Mouse (Mus musculus) limb, embryonic 13.5 days (tissue): ENCODE data around the gene T. TPM values are rescaled to one million over a fixed set of nuclear protein-coding genes. Genes with fewer than 3 reads are reported as not detected.

Experiments used
- ATAC-seq: fragments of 200-750 bp; cut with Nextera tagmentation; 2 replicates; pipeline ENCODE4 v1.8.0; 2017; ENCODE audit warnings: low read depth, moderate number of reproducible peaks, moderate TSS enrichment; ENCODE audit not compliant: low FRiP score
- H3K27ac ChIP-seq: fragments of 300-500 bp; sonication (generic); 2 replicates; pipeline ENCODE4 v1.5.1; 2015; ENCODE audit warnings: inconsistent platforms, mild to moderate bottlenecking, moderate library complexity
- H3K27me3 ChIP-seq: fragments of 300-500 bp; sonication (generic); 2 replicates; pipeline ENCODE4 v1.6.1; 2015; ENCODE audit warnings: mild to moderate bottlenecking, inconsistent platforms
- H3K36me3 ChIP-seq: fragments of 300-500 bp; sonication (generic); 2 replicates; pipeline ENCODE4 v1.6.1; 2015; ENCODE audit warnings: inconsistent platforms, mild to moderate bottlenecking, moderate library complexity
- H3K4me1 ChIP-seq: fragments of 300-500 bp; sonication (generic); 2 replicates; pipeline ENCODE4 v1.6.1; 2015; ENCODE audit warnings: inconsistent platforms
- H3K4me2 ChIP-seq: fragments of 300-500 bp; sonication (generic); replicated peaks from 2 replicates; pipeline ENCODE4 v1.6.1; 2015; ENCODE audit warnings: inconsistent platforms, mild to moderate bottlenecking, moderate library complexity
- H3K4me3 ChIP-seq: fragments of 300-500 bp; sonication (generic); 2 replicates; pipeline ENCODE4 v1.5.1; 2015; ENCODE audit warnings: moderate library complexity, mild to moderate bottlenecking, inconsistent platforms
- H3K9ac ChIP-seq: fragments of 300-500 bp; sonication (generic); 2 replicates; pipeline ENCODE4 v1.6.1; 2015; ENCODE audit warnings: mild to moderate bottlenecking, inconsistent platforms
- H3K9me3 ChIP-seq: fragments of 300-500 bp; sonication (generic); 2 replicates; pipeline ENCODE4 v1.6.1; 2016; ENCODE audit warnings: inconsistent platforms
- WGBS: fragments of 180-500 bp; shearing (Covaris S2); methylation state at CpG from one replicate; pipeline ENCODE4 v1.1.7; 2015; 5-methylcytosine and 5-hydroxymethylcytosine counted together
- polyA plus RNA-seq: library from polyadenylated mRNA; unstranded; fragments of >200 nt; fragmentation: Nextera tagmentation; extraction: Ambion mirVana; gene quantifications from 2 replicates; pipeline ENCODE4 v1.2.1, GENCODE M21; 2015

Gene T
- polyA plus RNA-seq, 1 experiment from 2014 or later = 0.61 TPM

DNA sequence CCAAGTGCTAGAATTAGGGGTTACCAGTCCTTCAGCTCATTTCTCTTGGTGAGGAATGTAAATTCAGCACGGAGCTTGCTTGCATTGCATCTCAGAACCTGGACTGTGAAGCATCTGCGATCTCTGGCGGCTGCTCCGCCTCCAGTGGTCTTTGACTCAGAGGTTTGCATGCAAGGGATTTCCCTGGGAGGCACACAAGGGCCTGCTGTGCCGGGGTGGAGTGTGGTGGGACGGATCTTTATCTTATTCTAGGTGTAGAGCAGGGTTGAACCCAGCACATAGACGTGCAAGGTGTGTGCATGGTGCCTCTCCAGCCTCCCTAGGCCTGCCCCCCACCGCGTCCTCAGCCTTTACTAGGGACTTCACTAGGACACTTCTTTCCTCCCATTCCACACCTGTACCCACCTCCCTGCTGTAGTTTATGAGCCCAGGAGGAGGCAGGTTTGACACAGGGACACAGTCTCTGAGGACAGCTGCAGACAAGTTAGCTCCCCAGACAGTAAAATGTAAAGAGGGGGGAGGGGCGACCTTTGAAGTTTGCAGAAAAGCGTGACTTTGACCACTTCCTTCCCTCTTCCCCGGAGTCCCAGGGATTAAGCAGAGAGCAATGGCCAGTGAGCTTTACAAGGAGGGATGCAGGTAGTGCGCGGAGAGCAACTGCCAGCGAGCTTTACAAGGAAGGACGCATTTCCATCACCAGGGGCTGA is 25.5 kb upstream of the T start:
- 2% methylated on average over 16 of the region's 16 CpGs for WGBS
- H3K27me3 ChIP-seq = peaks cover 18% of the 10 kb centered on the region
- H3K9ac ChIP-seq = no peak overlapping the region
- H3K9me3 ChIP-seq = no peaks in the 10 kb centered on the region
- H3K4me3 ChIP-seq = no peak overlapping the region
- no peaks in the 10 kb centered on the region for H3K36me3 ChIP-seq
- peak overlapping the region; percentile 31 for H3K4me2 ChIP-seq
- no peak overlapping the region for H3K27ac ChIP-seq
- peak; percentile 34; the same call in 1 of the 2 replicates for ATAC-seq
- peaks cover 18% of the 10 kb centered on the region for H3K4me1 ChIP-seq

DNA sequence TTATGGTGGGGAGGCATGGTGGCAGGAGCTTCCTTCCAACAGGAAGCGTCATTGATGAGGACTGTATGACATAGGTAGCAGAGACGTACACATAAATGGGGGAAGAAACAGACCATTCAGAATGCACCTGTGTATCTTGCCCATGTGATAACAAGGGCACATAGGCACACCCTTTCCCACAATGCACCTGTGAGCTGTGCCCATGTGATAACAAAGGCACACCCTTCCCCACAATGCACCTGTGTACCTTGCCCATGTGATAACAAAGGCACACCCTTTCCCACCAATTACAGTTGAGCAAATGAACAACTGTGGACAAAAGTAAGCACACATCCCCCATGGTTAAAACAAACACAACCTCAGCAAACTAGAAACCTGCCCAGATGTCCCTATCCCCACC is 23.9 kb upstream of the T start:
- H3K4me3 ChIP-seq = no peak overlapping the region
- H3K27ac ChIP-seq = no peak overlapping the region
- no peak for ATAC-seq
- H3K9me3 ChIP-seq = no peaks in the 10 kb centered on the region
- WGBS = 86% methylated on average over 2 of the region's 2 CpGs
- no peaks in the 10 kb centered on the region for H3K36me3 ChIP-seq
- no peak overlapping the region for H3K9ac ChIP-seq
- H3K27me3 ChIP-seq = peaks cover 25% of the 10 kb centered on the region
- peaks cover 24% of the 10 kb centered on the region for H3K4me1 ChIP-seq
- H3K4me2 ChIP-seq = no peak overlapping the region

DNA sequence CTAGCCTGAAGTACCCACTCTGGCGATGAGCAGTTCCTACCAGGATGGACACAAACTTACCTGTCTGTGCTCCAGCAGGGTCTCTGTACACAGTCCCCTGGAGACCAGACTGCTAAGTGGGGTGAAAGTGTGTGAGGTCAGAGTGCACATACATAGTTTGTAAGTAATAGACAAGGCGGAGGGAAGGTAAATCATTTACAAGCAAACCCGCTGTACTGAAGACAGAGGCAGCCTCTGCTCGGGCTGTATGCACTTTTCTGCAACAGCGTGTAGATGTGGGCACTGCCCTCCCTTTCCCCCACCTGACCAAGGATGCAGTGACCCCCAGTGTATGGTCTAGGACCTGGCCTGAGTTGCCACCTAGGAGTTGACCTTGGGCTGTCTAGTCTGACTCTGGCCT is 20.6 kb upstream of the T start:
- Histone ChIP-seq H3K27ac (no peak overlapping the region), H3K36me3 (no peaks in the 10 kb centered on the region), H3K9me3 (no peaks in the 10 kb centered on the region), H3K27me3 (peaks cover 25% of the 10 kb centered on the region), H3K4me1 (peaks cover 13% of the 10 kb centered on the region), H3K9ac (no peak overlapping the region), H3K4me2 (no peak overlapping the region), H3K4me3 (no peak overlapping the region)
- ATAC-seq = no peak
- 57% methylated on average over 5 of the region's 5 CpGs for WGBS

DNA sequence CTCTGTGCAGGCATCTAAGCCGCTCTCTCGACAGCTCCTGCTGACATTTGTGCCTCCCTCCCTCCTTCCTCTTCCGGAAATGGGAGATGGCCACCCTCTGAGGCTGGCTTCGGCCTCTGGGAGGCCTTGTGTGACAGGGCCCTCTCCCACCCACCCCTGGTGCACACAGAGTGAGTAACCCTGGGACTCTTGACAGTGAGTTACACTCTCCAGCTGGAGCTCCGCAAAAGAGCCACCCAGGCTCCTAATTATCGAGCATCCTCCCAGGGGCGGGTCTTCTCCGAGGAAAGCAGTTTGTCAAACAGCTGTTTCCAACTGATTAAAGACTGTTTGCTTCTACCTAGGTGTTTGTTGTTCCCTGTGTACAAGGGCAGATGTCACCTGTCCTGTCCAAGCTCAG is 18.7 kb upstream of the T start:
- Histone ChIP-seq H3K27me3 (peaks cover 25% of the 10 kb centered on the region), H3K4me2 (no peak overlapping the region), H3K4me3 (no peak overlapping the region), H3K4me1 (0 out of 2 replicates have a peak, but pooled peaks cover 6% of the 10 kb centered on the region), H3K9ac (no peak overlapping the region), H3K9me3 (no peaks in the 10 kb centered on the region), H3K27ac (no peak overlapping the region), H3K36me3 (no peaks in the 10 kb centered on the region)
- 13% methylated on average over 8 of the region's 8 CpGs for WGBS
- peak; percentile 28; the same call in 1 of the 2 replicates for ATAC-seq

DNA sequence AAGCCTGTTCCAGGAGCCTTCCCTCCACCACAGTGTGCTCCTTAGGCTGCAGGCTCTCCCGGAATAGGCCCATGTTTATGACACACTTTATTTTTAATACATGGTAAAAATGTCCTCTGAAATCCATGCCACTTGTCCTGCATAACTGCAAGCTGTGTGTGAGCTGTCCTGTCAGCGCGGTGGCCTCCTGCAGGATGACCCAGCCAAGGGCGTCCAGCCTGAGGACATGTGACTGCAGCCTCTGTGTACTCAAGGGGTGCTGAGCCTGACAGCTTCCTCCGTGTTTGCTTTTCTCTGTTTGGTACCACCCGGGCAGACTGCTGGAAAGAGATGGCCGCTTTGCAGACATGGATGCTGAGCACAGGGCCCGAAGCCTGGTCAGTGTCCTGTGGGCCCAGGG is 17.4 kb upstream of the T start:
- WGBS = 75% methylated on average over 8 of the region's 8 CpGs
- no peak overlapping the region for H3K4me3 ChIP-seq

DNA sequence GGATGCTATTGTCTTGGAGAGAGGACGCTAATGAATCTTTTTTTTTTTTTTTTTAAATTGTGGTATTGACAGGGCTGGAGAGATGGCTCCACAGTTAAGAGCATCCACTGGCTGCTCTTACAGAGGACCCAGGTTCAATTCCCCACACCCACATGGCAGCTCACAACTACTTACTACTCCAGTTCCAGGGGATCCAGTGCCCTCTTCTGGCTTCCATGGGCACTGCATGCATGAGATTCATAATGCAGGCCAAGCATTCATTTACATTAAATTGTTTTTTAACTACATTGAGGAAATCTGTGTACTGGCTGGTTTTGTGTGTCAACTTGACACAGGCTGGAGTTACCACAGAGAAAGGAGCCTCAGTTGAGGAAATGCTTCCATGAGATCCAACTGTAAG is 13.5 kb upstream of the T start:
- Histone ChIP-seq H3K27ac (no peak overlapping the region), H3K4me1 (no peaks in the 10 kb centered on the region), H3K9ac (no peak overlapping the region), H3K27me3 (no peaks in the 10 kb centered on the region), H3K9me3 (no peaks in the 10 kb centered on the region), H3K36me3 (no peaks in the 10 kb centered on the region), H3K4me3 (no peak overlapping the region), H3K4me2 (no peak overlapping the region)
- 70% methylated on average over 1 of the region's 1 CpGs for WGBS
- no peak for ATAC-seq

More for the DNA sequence above, 17.4 kb upstream of the T start:
- Histone ChIP-seq H3K9ac (no peak overlapping the region), H3K4me2 (no peak overlapping the region), H3K4me1 (0 out of 2 replicates have a peak, but pooled peaks cover 6% of the 10 kb centered on the region), H3K27ac (no peak overlapping the region), H3K36me3 (no peaks in the 10 kb centered on the region), H3K27me3 (peaks cover 21% of the 10 kb centered on the region), H3K9me3 (no peaks in the 10 kb centered on the region)
- ATAC-seq = no peak

DNA sequence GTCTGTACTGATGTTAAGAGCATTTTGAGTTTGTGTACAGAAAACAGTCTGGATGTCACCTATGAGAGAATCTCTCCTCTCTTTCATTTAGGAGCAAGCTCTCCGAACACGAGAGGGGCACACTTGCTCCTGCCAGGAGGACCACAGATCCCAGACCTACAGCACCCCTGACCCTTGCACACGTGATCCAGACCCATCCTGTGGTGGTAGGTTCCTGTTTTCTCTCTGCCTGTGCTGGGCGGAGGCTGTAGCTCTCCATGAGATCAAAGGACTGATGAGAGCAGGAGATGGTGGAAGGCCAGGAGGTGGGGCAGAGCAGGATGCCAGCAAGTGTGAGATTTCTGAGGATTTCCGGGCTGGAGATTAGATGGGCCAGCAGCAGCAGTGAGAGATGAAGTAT is 12.7 kb upstream of the T start:
- no peak overlapping the region for H3K4me3 ChIP-seq
- 20% methylated on average over 5 of the region's 5 CpGs for WGBS
- H3K4me1 ChIP-seq = no peaks in the 10 kb centered on the region
- no peaks in the 10 kb centered on the region for H3K36me3 ChIP-seq
- H3K27ac ChIP-seq = no peak overlapping the region
- H3K27me3 ChIP-seq = no peaks in the 10 kb centered on the region
- H3K4me2 ChIP-seq = no peak overlapping the region
- H3K9ac ChIP-seq = no peak overlapping the region
- ATAC-seq = no peak
- H3K9me3 ChIP-seq = no peaks in the 10 kb centered on the region

DNA sequence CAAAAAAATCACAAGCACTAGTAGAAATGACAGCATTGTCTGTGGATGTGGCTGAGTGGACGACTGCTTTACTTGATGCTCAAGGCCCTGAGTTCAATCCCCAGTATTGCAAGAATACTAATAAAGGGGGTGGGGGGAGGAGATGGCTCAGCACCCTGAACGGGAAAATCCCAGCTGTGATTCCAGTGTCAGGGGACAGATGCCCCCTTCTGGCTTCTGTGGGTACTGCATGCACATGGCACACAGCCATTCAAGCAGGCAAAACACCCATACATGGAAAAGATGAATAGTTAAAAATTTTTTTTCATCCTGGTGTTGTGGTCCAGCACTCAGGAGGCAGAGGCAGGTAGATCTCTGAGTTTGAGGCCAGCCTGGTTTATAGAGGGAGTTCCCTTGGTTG is 10.9 kb upstream of the T start:
- Histone ChIP-seq H3K4me2 (no peak overlapping the region), H3K9me3 (no peaks in the 10 kb centered on the region), H3K27ac (no peak overlapping the region), H3K4me1 (no peaks in the 10 kb centered on the region), H3K27me3 (peaks cover 14% of the 10 kb centered on the region), H3K36me3 (no peaks in the 10 kb centered on the region), H3K4me3 (no peak overlapping the region), H3K9ac (no peak overlapping the region)
- 55% methylated on average over 2 of the region's 2 CpGs for WGBS
- no peak for ATAC-seq

DNA sequence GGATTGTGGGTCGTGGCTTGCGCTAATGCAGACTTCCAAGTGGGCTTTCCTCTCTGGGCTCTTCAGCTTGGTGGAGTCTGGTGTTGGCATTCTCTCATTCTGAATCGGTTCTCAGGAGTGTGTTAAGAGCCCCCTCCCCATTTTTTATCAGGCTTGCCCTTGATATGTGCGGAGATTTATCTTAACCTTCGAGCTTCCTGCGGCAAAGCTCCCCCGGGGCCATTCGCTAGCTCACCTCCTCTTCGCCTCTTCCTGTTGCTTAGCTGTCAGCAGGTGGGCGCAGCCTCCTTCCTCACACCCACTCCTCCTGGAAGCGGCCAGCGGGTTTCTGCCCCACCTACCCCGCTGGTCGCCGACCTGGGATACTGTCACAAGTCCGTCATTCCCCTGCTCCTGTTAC is 4.8 kb upstream of the T start:
- Histone ChIP-seq H3K4me3 (peak overlapping the region; percentile 3; the same call in 1 of the 2 replicates), H3K4me1 (peaks cover 25% of the 10 kb centered on the region), H3K9me3 (no peaks in the 10 kb centered on the region), H3K9ac (no peak overlapping the region), H3K27me3 (peaks cover 75% of the 10 kb centered on the region), H3K36me3 (no peaks in the 10 kb centered on the region), H3K4me2 (no peak overlapping the region), H3K27ac (no peak overlapping the region)
- under 1% methylated on average over 16 of the region's 16 CpGs for WGBS
- no peak for ATAC-seq

DNA sequence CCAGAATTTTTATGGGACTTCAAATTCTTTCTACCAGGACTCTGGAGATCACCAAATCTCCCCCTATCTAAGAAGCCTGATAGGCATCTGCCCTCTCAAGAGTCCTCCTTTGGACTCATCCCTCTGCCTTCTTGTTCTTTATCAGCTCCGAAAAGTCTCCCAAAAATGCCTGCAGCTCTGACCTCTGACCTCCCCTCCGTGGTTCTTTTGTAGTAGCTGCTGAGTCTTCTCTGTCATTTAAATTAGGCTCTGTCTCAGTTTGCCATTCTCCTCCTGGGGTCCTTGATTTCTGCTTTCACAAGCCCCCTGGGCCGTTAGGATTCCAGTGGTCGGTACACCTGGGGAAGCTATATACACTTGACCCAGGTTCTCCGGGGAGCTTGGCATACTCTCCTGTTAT is 4.3 kb upstream of the T start:
- Histone ChIP-seq H3K4me2 (no peak overlapping the region), H3K9ac (no peak overlapping the region), H3K36me3 (no peaks in the 10 kb centered on the region), H3K4me1 (peaks cover 30% of the 10 kb centered on the region), H3K4me3 (no peak overlapping the region), H3K27ac (no peak overlapping the region), H3K27me3 (peaks cover 80% of the 10 kb centered on the region), H3K9me3 (no peaks in the 10 kb centered on the region)
- WGBS = 3% methylated on average over 5 of the region's 5 CpGs
- no peak for ATAC-seq

DNA sequence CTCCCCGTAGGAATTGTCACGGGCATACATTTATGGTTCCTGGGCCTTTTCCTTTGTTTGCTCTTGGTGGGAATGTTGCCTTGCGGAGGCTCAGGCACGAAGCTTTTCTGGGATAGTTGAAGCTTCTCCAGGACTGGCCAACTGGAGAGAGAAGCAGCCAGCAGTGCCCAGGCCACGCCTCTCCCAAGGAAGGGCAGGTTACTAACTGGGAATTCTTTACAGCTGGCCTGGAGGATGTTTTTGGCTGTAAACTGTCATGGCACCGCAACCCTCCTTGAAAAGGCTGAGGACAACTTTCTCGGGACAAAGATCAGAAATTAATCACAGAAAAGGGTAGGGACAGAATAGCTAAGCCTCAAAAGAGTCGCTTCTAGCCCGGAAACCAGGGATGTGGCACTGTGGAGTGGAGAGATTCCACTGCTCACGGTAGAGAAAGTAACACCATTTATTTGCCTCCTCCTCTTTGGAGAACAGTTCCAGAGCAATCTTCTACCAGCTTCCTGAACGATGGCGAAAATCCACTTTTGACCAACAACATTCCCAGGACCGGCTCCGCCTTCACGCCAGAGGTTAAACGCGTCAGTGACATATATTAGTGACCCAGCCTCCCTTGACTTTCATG is 1.9 kb upstream of the T start:
- Histone ChIP-seq H3K27ac (no peak overlapping the region), H3K9ac (no peak overlapping the region), H3K4me3 (no peak overlapping the region), H3K36me3 (no peaks in the 10 kb centered on the region), H3K4me2 (no peak overlapping the region), H3K9me3 (no peaks in the 10 kb centered on the region), H3K27me3 (peaks cover 100% of the 10 kb centered on the region), H3K4me1 (peaks cover 30% of the 10 kb centered on the region)
- no peak for ATAC-seq
- 1% methylated on average over 17 of the region's 17 CpGs for WGBS

DNA sequence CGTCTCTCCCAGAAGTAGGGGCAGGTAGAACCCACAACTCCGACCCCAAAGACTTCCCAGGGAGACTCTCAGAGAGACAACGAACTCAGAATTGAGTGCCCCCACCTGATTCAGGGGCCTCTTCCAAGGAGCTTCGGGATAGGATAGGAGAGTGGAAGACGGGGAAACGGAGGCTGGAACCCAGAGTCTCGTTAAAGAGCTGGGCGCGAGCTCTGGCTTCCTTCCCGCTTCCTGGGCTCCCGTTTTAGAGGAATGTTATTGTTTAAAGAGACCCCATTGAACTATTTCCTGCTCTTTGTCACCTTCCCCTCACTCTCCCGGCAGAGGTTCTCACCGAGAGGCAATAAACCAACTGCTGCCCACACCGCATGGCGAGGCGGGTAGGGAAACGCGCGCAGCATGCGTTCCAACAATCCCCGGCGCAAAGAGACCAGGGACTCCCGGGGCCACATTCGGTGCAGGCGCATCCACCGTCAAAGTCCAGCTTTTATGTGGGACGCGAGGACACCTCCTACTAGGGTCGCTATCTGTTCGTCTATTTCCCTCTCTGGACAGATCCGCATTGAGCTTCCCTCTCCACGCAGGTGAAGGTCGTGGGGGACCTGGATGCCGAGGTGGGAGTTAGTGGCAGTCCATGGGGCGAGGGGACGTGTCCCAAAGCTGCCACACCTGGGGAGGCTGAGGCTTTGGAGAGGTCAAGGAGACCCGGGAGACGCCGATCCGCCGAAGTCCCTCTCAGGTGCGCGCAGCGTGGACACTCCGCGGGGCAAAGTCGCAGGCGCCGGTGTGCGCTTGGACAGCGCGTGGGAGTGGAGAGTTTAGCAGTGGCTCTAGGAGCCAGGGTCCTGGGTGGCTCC is 874 bp upstream of the T start:
- Histone ChIP-seq H3K27ac (no peak overlapping the region), H3K9ac (no peak overlapping the region; the same call in 1 of the 2 replicates), H3K4me2 (peak overlapping the region; percentile 67), H3K9me3 (no peaks in the 10 kb centered on the region), H3K27me3 (peaks cover 100% of the 10 kb centered on the region), H3K4me1 (peaks cover 30% of the 10 kb centered on the region), H3K4me3 (peak overlapping the region; percentile 40), H3K36me3 (no peaks in the 10 kb centered on the region)
- WGBS = under 1% methylated on average over 52 of the region's 52 CpGs
- no peak for ATAC-seq
